Mouse (Mus musculus): ENCODE data around the gene Themis.
A peak's percentile ranks its signal among the peaks of the same experiment; 100 is the strongest.

The Themis gene

GRCm38 (mm10) chr10:28811928-28812570 lies 143.9 kb downstream of the Themis start:
- no peak for DNase-seq

GRCm38 (mm10) chr10:28812571-28812936 lies 144.4 kb downstream of the Themis start:
- no peak for DNase-seq

GRCm38 (mm10) chr10:28816160-28816559 lies 148.0 kb downstream of the Themis start:
- DNase-seq, result no peak

GRCm38 (mm10) chr10:28822320-28822719 lies 154.2 kb downstream of the Themis start:
- DNase-seq, result no peak

GRCm38 (mm10) chr10:28842605-28843004 lies 174.4 kb downstream of the Themis start:
- DNase-seq, result no peak

- peak; percentile 57 for DNase-seq
These were observed 175.9 kb downstream of the Themis start for GRCm38 (mm10) chr10:28843755-28844717.

- no peak for DNase-seq
These were observed 188.0 kb downstream of the Themis start for GRCm38 (mm10) chr10:28856154-28856553.

- no peak for DNase-seq
These were observed 202.6 kb downstream of the Themis start for GRCm38 (mm10) chr10:28870580-28871354.

- no peak for DNase-seq
These were observed 206.4 kb downstream of the Themis start for GRCm38 (mm10) chr10:28874605-28875004.

GRCm38 (mm10) chr10:28887643-28888042 lies 219.5 kb downstream of the Themis start:
- no peak for DNase-seq

- no peak for DNase-seq
These were observed 222.7 kb downstream of the Themis start for GRCm38 (mm10) chr10:28890886-28891285.

- no peak for DNase-seq
These were observed 230.2 kb downstream of the Themis start for GRCm38 (mm10) chr10:28898351-28898750.
